Mouse (Mus musculus) forebrain, embryonic 16.5 days (tissue): ENCODE results near the gene Plxdc1. TPM values are rescaled to one million over a fixed set of nuclear protein-coding genes. Genes with fewer than 3 reads are reported as not detected.

ENCODE experiments used
- ATAC-seq: fragments of 200-750 bp; cut with Nextera tagmentation; 2 replicates; pipeline ENCODE4 v1.8.0; 2017; ENCODE audit warnings: mild to moderate bottlenecking, moderate library complexity
- H3K27ac ChIP-seq: fragments of 300-500 bp; sonication (generic); 2 replicates; pipeline ENCODE4 v1.5.1; 2014; ENCODE audit warnings: low read length, control low read depth
- H3K27me3 ChIP-seq: fragments of 300-500 bp; sonication (generic); replicated peaks from 2 replicates; pipeline ENCODE4 v1.6.1; 2014; ENCODE audit warnings: low read length; ENCODE audit not compliant: control insufficient read depth, insufficient read depth
- H3K36me3 ChIP-seq: fragments of 300-500 bp; sonication (generic); 2 replicates; pipeline ENCODE4 v1.6.1; 2014; ENCODE audit not compliant: control insufficient read depth, insufficient read depth
- H3K4me1 ChIP-seq: fragments of 300-500 bp; sonication (generic); replicated peaks from 2 replicates; pipeline ENCODE4 v1.6.1; 2014; ENCODE audit warnings: low read length; ENCODE audit not compliant: control insufficient read depth, insufficient read depth
- H3K4me2 ChIP-seq: fragments of 300-500 bp; sonication (generic); 2 replicates; pipeline ENCODE4 v1.6.1; 2014; ENCODE audit warnings: mild to moderate bottlenecking, low read length, control low read depth
- H3K4me3 ChIP-seq: fragments of 300-500 bp; sonication (generic); replicated peaks from 2 replicates; pipeline ENCODE4 v1.5.1; 2014; ENCODE audit warnings: mild to moderate bottlenecking, low read length, control low read depth
- H3K9ac ChIP-seq: fragments of 300-500 bp; sonication (generic); replicated peaks from 2 replicates; pipeline ENCODE4 v1.6.1; 2014; ENCODE audit warnings: low read depth, low read length, control low read depth
- H3K9me3 ChIP-seq: fragments of 300-500 bp; sonication (generic); 2 replicates; pipeline ENCODE4 v1.6.1; 2016; ENCODE audit warnings: low read length; ENCODE audit not compliant: control insufficient read depth
- WGBS: fragments of 180-500 bp; shearing (Covaris S2); extraction: QIAGEN DNeasy Blood & Tissue Kit; methylation state at CpG from one replicate; pipeline ENCODE4 v1.1.7; 2014; 5-methylcytosine and 5-hydroxymethylcytosine counted together
- polyA plus RNA-seq: library from polyadenylated mRNA; unstranded; fragments of >200 nt; fragmentation: Nextera tagmentation; extraction: Ambion mirVana; gene quantifications from 2 replicates; pipeline ENCODE4 v1.2.1, GENCODE M21; 2015

The Plxdc1 gene
- polyA plus RNA-seq, 1 experiment from 2014 or later, result 0.96 TPM

DNA sequence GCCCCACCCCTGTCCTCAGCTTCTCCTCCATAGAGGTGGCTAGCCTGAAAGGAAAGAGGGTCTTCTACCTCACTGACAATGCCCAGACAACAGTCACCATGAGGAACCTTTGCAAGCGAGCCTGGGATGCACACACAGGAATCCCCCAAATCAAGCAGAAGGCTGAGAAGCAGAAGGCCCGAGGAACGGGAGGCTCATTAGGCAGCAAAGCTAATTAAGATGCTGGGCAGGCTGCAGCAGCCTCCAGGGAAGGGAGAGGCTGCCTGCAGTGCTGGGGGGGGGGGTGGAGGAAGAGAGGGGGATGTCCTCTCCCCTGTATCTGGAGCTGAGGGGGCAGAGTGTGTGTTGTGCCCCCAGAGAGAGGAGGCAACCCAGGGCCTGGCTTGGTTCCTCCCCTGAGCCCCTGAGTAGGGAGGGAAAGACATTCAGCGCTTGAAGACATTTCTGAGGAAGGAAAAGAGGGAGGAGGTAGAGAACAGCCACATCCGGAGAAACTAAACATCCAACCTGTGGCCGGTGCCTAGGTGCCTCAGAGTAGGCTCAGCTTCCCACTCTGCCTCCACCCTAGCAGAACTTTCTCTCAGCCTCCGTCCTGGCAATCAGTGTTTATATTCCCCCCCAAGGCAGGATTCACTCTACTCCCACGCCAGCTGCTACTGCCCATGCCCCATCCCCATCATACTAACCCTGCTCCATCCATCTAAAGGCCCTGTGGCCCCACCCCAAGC lies 33.8 kb upstream of the Plxdc1 start:
- H3K36me3 ChIP-seq, result peaks cover 11% of the 10 kb centered on the region
- peak overlapping the region; percentile 18 for H3K4me3 ChIP-seq
- 14% methylated on average over 8 of the region's 8 CpGs for WGBS
- H3K4me2 ChIP-seq, result peak overlapping the region; percentile 47
- no peaks in the 10 kb centered on the region for H3K9me3 ChIP-seq
- peak; percentile 23; the same call in 1 of the 2 replicates for ATAC-seq
- H3K4me1 ChIP-seq, result peaks cover 39% of the 10 kb centered on the region
- peak overlapping the region; percentile 85 for H3K27ac ChIP-seq
- no peaks in the 10 kb centered on the region for H3K27me3 ChIP-seq
- H3K9ac ChIP-seq, result peak overlapping the region; percentile 52

DNA sequence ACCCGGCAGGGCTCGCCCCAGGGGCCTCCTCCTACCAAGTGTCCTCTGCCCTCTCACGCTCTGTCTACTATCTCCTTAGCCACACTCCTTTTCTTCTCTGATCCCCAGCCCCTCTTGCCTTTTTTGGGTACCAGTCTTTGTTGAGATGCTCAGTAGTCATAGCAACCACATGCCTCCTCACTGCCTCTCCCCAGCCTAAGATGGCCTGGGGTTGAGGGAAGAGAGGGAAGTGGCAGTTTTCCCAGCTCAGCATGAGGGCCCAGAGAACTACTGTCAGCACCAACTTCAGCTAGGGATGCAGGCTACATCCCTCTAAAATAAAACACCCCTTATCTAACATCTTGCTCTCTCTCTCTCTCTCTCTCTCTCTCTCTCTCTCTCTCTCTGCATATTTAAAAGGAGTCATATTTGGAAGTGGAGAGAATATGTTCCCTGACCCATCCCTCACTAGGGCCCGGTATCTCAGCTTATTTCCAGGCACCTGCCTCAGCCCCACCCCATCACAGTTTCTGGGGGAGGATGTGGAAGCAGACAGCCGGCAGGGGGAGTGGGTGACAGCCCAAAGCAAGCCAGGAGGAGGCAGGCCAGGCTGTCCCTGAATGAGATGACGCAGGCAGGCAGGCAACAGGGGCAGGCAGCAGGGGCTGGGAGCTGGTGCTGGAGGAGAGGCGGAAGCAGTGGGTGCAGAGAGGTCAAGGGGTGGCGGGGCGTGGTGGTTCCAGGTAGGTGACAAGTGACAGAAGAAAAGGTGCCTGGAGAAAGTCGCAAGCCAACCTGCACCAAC lies 32.8 kb upstream of the Plxdc1 start:
- Histone ChIP-seq H3K9ac (peak overlapping the region; percentile 52), H3K27me3 (no peaks in the 10 kb centered on the region), H3K4me3 (no peak overlapping the region), H3K36me3 (peaks cover 15% of the 10 kb centered on the region), H3K9me3 (no peaks in the 10 kb centered on the region), H3K4me1 (peaks cover 39% of the 10 kb centered on the region), H3K27ac (peak overlapping the region; percentile 85), H3K4me2 (peak overlapping the region; percentile 47)
- ATAC-seq, result peak; percentile 32; the same call in 1 of the 2 replicates
- WGBS, result 22% methylated on average over 10 of the region's 10 CpGs

DNA sequence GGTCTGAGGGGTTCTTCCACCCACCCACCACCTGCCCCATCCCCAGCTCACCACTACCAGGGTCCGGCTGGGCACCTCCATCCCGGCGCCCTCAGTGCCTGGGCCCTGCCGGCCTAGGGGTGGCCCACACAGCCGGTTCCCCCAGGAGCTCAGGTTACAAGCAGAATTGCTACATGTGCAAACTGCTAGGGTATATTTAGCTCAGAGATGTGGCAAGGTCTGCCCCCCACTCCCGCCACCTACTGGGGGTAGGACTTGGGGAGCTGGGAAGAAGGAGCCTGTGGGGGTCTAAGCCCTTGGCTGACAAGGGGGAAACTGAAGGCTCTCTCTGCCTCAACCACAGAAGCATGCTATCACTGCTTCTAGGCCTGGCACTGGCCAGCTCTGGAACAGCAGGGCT lies 32.0 kb upstream of the Plxdc1 start:
- Histone ChIP-seq H3K4me1 (peaks cover 37% of the 10 kb centered on the region), H3K4me2 (no peak overlapping the region), H3K9ac (no peak overlapping the region), H3K27me3 (no peaks in the 10 kb centered on the region), H3K36me3 (peaks cover 16% of the 10 kb centered on the region), H3K27ac (no peak overlapping the region), H3K4me3 (no peak overlapping the region), H3K9me3 (no peaks in the 10 kb centered on the region)
- no peak for ATAC-seq
- 66% methylated on average over 6 of the region's 6 CpGs for WGBS

DNA sequence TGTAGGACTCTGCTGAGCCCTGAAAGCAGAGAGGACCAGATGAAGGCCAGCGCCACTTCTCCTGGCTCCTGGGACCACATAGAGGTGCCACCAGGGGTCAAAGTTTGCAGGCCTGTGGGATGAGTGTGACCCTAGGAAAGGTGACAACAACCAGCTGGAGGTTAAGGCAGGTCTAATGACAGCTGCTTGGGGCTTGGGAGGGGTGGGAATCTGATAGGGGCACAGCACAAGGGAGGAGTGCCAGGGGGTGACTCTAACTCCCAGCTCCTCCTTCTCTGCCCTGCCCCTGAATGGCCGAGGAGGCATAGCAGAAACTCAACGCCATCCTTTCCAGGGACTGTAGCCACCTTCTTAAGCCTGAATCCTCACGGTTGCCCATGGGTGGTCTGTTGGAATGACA lies 30.6 kb upstream of the Plxdc1 start:
- no peaks in the 10 kb centered on the region for H3K27me3 ChIP-seq
- WGBS, result 91% methylated on average over 4 of the region's 4 CpGs
- H3K4me1 ChIP-seq, result peaks cover 33% of the 10 kb centered on the region
- H3K4me3 ChIP-seq, result no peak overlapping the region
- ATAC-seq, result no peak
- no peak overlapping the region for H3K9ac ChIP-seq
- no peak overlapping the region for H3K27ac ChIP-seq
- H3K4me2 ChIP-seq, result no peak overlapping the region
- no peaks in the 10 kb centered on the region for H3K9me3 ChIP-seq
- peaks cover 16% of the 10 kb centered on the region for H3K36me3 ChIP-seq

DNA sequence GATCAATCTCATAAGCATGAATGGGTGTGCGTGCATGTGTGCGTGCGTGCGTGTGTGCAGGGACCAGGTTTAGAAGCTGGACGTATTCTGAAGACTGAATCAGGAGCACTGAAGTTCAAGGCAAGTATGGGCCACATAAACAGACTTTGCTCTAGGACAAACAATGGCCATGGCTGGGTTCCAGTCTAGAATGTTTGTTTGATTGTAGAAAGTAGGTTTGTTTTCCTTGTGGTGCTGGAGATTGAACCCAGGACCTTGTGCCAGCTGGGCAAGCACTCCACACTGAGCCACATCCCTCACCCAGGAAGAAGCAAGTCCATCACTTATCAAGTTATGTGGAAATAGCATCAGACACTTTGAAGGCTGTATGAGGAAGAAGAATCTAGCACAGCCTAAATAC lies 29.9 kb upstream of the Plxdc1 start:
- H3K4me3 ChIP-seq, result no peak overlapping the region
- no peak overlapping the region for H3K9ac ChIP-seq
- WGBS, result 92% methylated on average over 5 of the region's 5 CpGs
- no peaks in the 10 kb centered on the region for H3K9me3 ChIP-seq
- peaks cover 16% of the 10 kb centered on the region for H3K36me3 ChIP-seq
- ATAC-seq, result no peak
- no peaks in the 10 kb centered on the region for H3K27me3 ChIP-seq
- no peak overlapping the region for H3K27ac ChIP-seq
- no peak overlapping the region for H3K4me2 ChIP-seq
- peaks cover 27% of the 10 kb centered on the region for H3K4me1 ChIP-seq

DNA sequence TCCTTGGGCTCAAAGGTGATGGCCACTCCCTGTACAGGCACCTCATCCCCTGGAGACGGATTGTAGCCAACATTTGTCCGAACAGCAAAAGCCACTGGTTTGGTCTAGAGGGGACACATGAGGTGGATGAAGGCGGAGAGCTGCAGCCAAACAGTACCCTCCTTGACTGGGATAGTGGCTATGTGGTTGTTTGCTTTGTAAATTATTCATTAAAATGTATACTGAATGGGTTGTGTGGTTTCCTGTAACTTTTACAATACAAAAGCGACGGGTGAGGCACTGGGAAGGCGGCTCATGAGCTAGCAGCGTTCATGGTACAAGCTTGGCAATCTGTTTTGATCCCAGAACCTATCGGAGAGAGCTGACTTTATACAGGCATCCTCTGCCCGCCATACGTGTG lies 26.6 kb upstream of the Plxdc1 start:
- peaks cover 24% of the 10 kb centered on the region for H3K36me3 ChIP-seq
- H3K4me3 ChIP-seq, result no peak overlapping the region
- no peak for ATAC-seq

DNA sequence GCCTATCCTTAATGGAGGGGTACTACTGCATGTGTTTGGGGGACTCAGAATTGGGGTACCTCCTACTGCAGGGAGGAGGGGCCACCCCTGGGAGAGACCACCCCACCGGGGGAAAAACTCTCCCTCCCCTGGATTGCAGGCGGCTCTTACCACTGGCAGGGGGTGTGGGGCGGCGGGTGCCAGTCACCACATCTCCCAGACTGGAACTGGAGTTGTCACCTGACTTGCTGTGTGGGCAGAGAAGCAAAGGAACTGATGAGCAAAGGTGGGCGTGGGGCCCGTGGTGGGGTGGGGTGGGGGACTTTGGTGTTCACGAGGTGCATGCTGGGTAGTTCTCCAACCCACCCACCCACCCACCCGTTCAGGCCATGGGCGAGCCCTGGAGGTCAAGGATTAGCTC lies 25.5 kb upstream of the Plxdc1 start:
- H3K4me2 ChIP-seq, result no peak overlapping the region
- H3K36me3 ChIP-seq, result peaks cover 22% of the 10 kb centered on the region
- H3K9me3 ChIP-seq, result no peaks in the 10 kb centered on the region
- 72% methylated on average over 8 of the region's 9 CpGs for WGBS
- no peak for ATAC-seq
- no peak overlapping the region for H3K4me3 ChIP-seq
- no peaks in the 10 kb centered on the region for H3K27me3 ChIP-seq
- no peak overlapping the region for H3K27ac ChIP-seq
- H3K4me1 ChIP-seq, result no peaks in the 10 kb centered on the region
- H3K9ac ChIP-seq, result no peak overlapping the region

More for the DNA sequence above, 26.6 kb upstream of the Plxdc1 start:
- no peak overlapping the region for H3K27ac ChIP-seq
- no peak overlapping the region for H3K9ac ChIP-seq
- no peaks in the 10 kb centered on the region for H3K27me3 ChIP-seq
- H3K9me3 ChIP-seq, result no peaks in the 10 kb centered on the region
- no peak overlapping the region for H3K4me2 ChIP-seq
- 89% methylated on average over 10 of the region's 10 CpGs for WGBS
- H3K4me1 ChIP-seq, result no peaks in the 10 kb centered on the region

DNA sequence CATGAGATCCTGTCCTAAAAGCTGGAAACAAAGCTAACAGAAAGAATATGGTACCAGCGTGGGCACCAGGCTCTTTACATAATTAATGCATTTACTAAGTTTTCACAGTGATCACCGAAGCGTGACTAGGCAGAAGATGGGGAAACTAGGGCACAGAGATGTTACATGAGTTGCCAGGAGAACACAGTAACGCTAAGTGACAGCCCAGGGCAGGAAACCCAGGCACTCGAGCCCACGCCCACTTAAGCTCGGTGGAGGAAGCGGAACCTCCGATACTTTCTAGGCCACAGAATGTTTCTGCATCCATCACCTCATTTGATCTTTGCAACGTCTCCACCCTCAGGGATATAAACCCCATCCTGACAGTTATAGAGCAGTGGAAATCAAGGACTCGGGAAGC lies 21.8 kb upstream of the Plxdc1 start:
- peaks cover 17% of the 10 kb centered on the region for H3K36me3 ChIP-seq
- H3K27me3 ChIP-seq, result no peaks in the 10 kb centered on the region
- no peak overlapping the region for H3K4me2 ChIP-seq
- H3K4me3 ChIP-seq, result no peak overlapping the region
- no peak overlapping the region for H3K27ac ChIP-seq
- ATAC-seq, result no peak
- H3K4me1 ChIP-seq, result peaks cover 6% of the 10 kb centered on the region
- no peak overlapping the region for H3K9ac ChIP-seq
- H3K9me3 ChIP-seq, result no peaks in the 10 kb centered on the region
- 83% methylated on average over 11 of the region's 11 CpGs for WGBS

DNA sequence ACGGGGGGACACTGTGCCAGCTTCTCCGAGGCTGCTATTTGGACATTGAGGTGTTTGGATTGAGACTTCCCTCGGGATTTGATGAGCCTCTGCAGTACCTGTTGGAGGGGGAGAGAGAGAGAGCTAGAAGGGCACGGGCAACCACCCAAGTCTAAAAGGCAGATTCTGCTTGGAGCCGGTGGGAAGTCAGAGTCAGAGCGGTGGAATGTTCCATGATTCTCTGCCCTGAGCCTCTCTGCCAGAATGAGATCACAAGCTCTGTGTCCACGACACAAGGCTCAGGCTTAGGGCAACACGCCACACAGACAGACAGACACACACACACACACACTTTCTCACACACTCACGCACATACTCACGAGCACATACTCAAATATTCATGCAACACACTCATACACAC lies 19.4 kb upstream of the Plxdc1 start:
- H3K4me3 ChIP-seq, result no peak overlapping the region
- WGBS, result 87% methylated on average over 10 of the region's 10 CpGs
- H3K27me3 ChIP-seq, result peaks cover under 1% of the 10 kb centered on the region; the same call in 1 of the 2 replicates
- H3K4me1 ChIP-seq, result peaks cover 14% of the 10 kb centered on the region
- peaks cover 17% of the 10 kb centered on the region for H3K36me3 ChIP-seq
- no peak overlapping the region for H3K27ac ChIP-seq
- no peak overlapping the region for H3K4me2 ChIP-seq
- ATAC-seq, result no peak
- H3K9ac ChIP-seq, result no peak overlapping the region
- H3K9me3 ChIP-seq, result no peaks in the 10 kb centered on the region
